Mouse (Mus musculus): ENCODE results near the gene Rnf8. TPM values are rescaled to one million over a fixed set of nuclear protein-coding genes. Genes with fewer than 3 reads are reported as not detected.
A peak's percentile ranks its signal among the peaks of the same experiment; 100 is the strongest.
"Not testable (repeated sequence)": the region's sequence is repeated elsewhere in the genome, so short reads cannot be mapped to it uniquely, and the experiment has no call there.

Rnf8 gene
- polyA plus RNA-seq, 1 experiment from 2014 or later: 129 TPM

DNA sequence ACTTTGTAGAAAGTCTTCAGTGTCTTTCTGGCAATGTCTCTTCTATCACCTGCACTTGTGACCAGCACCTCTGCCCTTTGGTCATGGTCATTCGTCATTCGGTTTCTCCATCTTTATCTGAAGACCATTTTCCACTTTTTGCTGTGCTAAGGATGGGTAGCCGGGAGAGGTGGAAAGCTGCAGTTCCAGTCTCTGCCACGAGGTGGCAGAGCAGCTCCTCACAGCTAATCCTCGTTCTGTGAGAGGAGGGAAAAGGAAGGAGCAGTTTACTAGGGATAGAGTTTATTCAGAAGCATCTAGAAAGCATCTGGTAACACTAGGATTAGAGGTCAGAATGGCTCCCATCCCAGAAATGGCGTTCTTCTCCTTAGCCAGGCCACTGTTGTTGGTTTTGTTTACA, 11.3 kb upstream of the Rnf8 start:
- ATAC-seq (replicated peaks; ENCODE audit: insufficient number of reproducible peaks, low FRiP score, low TSS enrichment, low read depth): no peak; the same call in 1 of the 2 replicates
- Histone ChIP-seq H3K36me3 (replicated peaks; ENCODE audit: control insufficient read depth, insufficient read depth, low read depth, low read length) (no peaks in the 10 kb centered on the region; the same call in none of the 2 replicates), H3K4me2 (ENCODE audit: low read depth, low read length) (no peak overlapping the region), H3K4me3 (ENCODE audit: low read depth, low read length) (no peak overlapping the region), H3K27ac (replicated peaks; ENCODE audit: low read depth, low read length) (no peak overlapping the region), H3K9ac (replicated peaks; ENCODE audit: low read length) (no peak overlapping the region), H3K4me1 (ENCODE audit: control insufficient read depth, insufficient read depth, low read length) (no peaks in the 10 kb centered on the region), H3K9me3 (replicated peaks; ENCODE audit: control insufficient read depth, low read length) (no peaks in the 10 kb centered on the region), H3K27me3 (ENCODE audit: control insufficient read depth, insufficient read depth, low read length) (no peaks in the 10 kb centered on the region)
- peak; percentile 82 for DNase-seq (ENCODE audit: low spot score)
- 28% methylated on average over 6 of the region's 6 CpGs for WGBS

DNA sequence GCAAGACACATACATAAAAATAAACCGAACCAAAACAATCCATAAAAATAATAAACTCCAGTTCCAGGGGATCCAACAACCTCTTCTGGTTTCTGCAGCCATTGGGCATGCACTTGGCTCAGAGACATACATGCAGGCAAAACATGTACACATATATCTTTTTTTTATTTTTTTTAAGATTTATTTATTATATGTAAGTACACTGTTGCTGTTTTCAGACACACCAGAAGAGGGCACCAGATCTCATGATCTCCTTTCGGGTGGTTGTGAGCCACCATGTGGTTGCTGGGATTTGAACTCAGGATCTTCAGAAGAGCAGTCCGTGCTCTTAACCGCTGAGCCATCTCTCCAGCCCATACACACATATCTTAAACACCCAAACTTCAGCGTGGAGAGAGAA, 1.1 kb upstream of the Rnf8 start:
- WGBS: 81% methylated on average over 5 of the region's 5 CpGs
- H3K27me3 ChIP-seq (ENCODE audit: control insufficient read depth, insufficient read depth, low read length); ATAC-seq (replicated peaks; ENCODE audit: insufficient number of reproducible peaks, low FRiP score, low TSS enrichment, low read depth); H3K9ac ChIP-seq (replicated peaks; ENCODE audit: low read length); H3K9me3 ChIP-seq (replicated peaks; ENCODE audit: control insufficient read depth, low read length); H3K27ac ChIP-seq (replicated peaks; ENCODE audit: low read depth, low read length); H3K4me1 ChIP-seq (ENCODE audit: control insufficient read depth, insufficient read depth, low read length); DNase-seq (ENCODE audit: low spot score); H3K4me2 ChIP-seq (ENCODE audit: low read depth, low read length); H3K36me3 ChIP-seq (replicated peaks; ENCODE audit: control insufficient read depth, insufficient read depth, low read depth, low read length); H3K4me3 ChIP-seq (ENCODE audit: low read depth, low read length): not testable (repeated sequence)

DNA sequence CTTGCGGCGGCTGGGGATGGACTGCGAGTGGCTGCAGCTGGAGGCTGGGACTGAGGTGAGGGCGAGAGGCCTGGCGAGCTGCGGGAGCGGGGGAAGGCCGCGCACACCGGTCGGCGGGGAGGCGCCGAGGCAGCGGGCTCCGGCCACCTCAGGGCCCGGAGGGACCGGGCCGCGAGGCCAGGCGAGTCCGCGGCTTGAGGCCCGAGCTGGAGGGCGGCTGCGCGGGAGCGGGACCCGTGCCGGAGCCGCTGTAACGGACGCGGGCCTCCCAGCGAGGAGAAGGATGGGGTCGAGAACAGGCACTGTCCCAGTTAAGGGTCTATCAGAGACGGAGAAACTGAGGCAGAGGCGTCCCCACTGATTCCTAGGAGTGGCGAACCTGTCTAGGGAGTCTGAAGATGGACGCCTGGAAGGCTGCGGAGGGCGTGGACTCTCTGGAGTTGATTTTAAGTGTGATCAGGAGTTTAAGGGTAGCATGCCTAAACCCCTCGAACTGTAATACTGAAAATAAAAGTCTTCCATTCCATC, 498 bp downstream of the Rnf8 start:
- peak overlapping the region; percentile 87 for H3K4me2 ChIP-seq (ENCODE audit: low read depth, low read length)
- H3K4me3 ChIP-seq (ENCODE audit: low read depth, low read length): peak overlapping the region; percentile 94
- WGBS: under 1% methylated on average over 43 of the region's 43 CpGs
- peaks cover 5% of the 10 kb centered on the region for H3K36me3 ChIP-seq (replicated peaks; ENCODE audit: control insufficient read depth, insufficient read depth, low read depth, low read length)
- H3K9ac ChIP-seq (replicated peaks; ENCODE audit: low read length): peak overlapping the region; percentile 96
- peak overlapping the region; percentile 92 for H3K27ac ChIP-seq (replicated peaks; ENCODE audit: low read depth, low read length)
- ATAC-seq (replicated peaks; ENCODE audit: insufficient number of reproducible peaks, low FRiP score, low TSS enrichment, low read depth): 0 out of 2 replicates have a peak, but pooled peaks have one; percentile 5
- no peaks in the 10 kb centered on the region for H3K27me3 ChIP-seq (ENCODE audit: control insufficient read depth, insufficient read depth, low read length)
- H3K4me1 ChIP-seq (ENCODE audit: control insufficient read depth, insufficient read depth, low read length): no peaks in the 10 kb centered on the region
- peak; percentile 21 for DNase-seq (ENCODE audit: low spot score)
- no peaks in the 10 kb centered on the region for H3K9me3 ChIP-seq (replicated peaks; ENCODE audit: control insufficient read depth, low read length)

DNA sequence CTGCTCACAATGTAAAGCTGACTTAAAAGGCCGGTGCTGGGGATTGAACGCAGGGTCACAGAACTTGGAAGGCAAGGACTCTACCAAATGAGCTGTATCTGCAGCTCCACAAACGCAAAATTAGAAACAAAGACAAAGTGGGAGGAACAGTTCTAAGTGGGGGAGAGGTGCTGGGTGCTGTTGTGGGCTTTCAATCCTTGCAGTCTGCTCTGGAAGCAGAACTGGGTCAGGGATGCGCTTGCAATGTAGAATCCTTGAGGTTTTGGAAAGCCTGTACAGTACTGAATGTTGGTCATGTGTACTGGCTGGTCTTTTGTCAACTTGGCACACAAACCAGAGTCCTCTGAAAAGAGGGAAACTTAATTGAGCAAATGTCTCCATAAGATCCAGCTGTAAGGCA, 1.0 kb downstream of the Rnf8 start:
- DNase-seq (ENCODE audit: low spot score): peak; percentile 4

DNA sequence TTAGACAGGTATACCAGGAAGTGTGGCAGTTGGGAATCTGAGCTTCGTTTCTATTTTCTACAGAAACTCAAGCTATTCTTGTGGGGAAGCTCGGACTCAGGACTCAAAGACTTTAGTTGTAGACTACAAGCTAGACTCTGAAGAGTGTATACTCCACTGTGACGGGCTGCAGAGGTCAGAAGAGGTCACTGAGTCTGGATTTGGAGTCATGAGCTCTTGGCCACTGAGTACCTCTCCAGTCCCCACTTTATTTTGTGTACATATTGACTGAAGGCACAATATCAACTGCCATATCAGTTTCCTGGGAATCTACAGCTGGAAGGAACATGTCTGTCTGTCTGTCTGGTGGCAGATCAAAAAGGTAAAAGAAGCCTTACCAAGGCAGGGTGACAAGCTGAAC, 4.6 kb downstream of the Rnf8 start:
- Histone ChIP-seq H3K36me3 (replicated peaks; ENCODE audit: control insufficient read depth, insufficient read depth, low read depth, low read length) (peaks cover 11% of the 10 kb centered on the region), H3K4me1 (ENCODE audit: control insufficient read depth, insufficient read depth, low read length) (no peaks in the 10 kb centered on the region), H3K9me3 (replicated peaks; ENCODE audit: control insufficient read depth, low read length) (no peaks in the 10 kb centered on the region), H3K27ac (replicated peaks; ENCODE audit: low read depth, low read length) (no peak overlapping the region), H3K4me3 (ENCODE audit: low read depth, low read length) (no peak overlapping the region), H3K4me2 (ENCODE audit: low read depth, low read length) (no peak overlapping the region), H3K27me3 (ENCODE audit: control insufficient read depth, insufficient read depth, low read length) (no peaks in the 10 kb centered on the region), H3K9ac (replicated peaks; ENCODE audit: low read length) (no peak overlapping the region)
- no peak for DNase-seq (ENCODE audit: low spot score)
- WGBS: 82% methylated on average over 3 of the region's 3 CpGs
- no peak for ATAC-seq (replicated peaks; ENCODE audit: insufficient number of reproducible peaks, low FRiP score, low TSS enrichment, low read depth)

More for the DNA sequence above, 1.0 kb downstream of the Rnf8 start:
- no peak for ATAC-seq (replicated peaks; ENCODE audit: insufficient number of reproducible peaks, low FRiP score, low TSS enrichment, low read depth)
- Histone ChIP-seq H3K9ac (replicated peaks; ENCODE audit: low read length) (peak overlapping the region; percentile 96), H3K4me3 (ENCODE audit: low read depth, low read length) (peak overlapping the region; percentile 94), H3K9me3 (replicated peaks; ENCODE audit: control insufficient read depth, low read length) (no peaks in the 10 kb centered on the region), H3K27me3 (ENCODE audit: control insufficient read depth, insufficient read depth, low read length) (no peaks in the 10 kb centered on the region), H3K36me3 (replicated peaks; ENCODE audit: control insufficient read depth, insufficient read depth, low read depth, low read length) (peaks cover 5% of the 10 kb centered on the region), H3K4me1 (ENCODE audit: control insufficient read depth, insufficient read depth, low read length) (no peaks in the 10 kb centered on the region), H3K27ac (replicated peaks; ENCODE audit: low read depth, low read length) (no peak overlapping the region), H3K4me2 (ENCODE audit: low read depth, low read length) (peak overlapping the region; percentile 87)
- WGBS: 12% methylated on average over 4 of the region's 4 CpGs

DNA sequence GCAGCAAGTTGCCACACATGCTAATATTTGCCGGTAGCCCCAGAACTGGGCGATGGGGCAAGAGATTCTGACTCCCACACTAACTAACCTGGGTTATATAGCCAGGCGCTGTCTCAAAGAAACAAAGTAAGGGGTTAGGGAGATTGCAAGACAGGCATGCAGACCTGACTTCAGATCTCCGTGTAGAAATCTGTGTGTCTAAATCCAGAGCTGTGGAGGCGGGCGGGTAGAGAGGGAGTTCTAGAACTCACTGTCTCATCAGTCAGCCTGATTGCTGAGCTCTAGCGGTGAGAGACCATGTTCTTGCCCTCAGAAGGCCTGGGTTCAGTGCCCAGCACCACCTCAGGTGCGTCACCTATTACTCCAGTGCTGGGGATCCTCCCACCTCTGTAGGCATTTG, 8.9 kb downstream of the Rnf8 start:
- no peak overlapping the region for H3K9ac ChIP-seq (replicated peaks; ENCODE audit: low read length)
- ATAC-seq (replicated peaks; ENCODE audit: insufficient number of reproducible peaks, low FRiP score, low TSS enrichment, low read depth): no peak

DNA sequence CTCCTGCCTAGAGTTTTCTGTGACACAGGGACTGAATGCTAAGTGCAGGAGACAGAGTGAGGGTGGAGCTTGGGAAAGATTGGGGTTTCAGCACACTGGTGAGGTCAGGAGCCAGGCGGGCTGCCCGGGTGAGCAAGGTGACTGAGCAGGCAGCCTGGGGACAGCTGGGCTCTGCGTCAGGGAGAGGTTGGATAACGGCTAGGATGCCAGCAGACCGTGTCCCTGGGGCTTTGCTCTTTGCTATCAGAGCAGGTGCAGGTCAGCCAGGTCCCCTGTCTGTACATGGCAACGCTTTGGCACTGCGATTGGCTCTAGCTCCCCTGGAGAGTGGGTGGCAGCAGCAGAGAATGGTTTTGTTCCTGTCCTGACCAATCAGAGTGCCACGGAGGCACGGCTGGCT, 12.7 kb downstream of the Rnf8 start:
- H3K27ac ChIP-seq (replicated peaks; ENCODE audit: low read depth, low read length): no peak overlapping the region
- no peaks in the 10 kb centered on the region for H3K4me1 ChIP-seq (ENCODE audit: control insufficient read depth, insufficient read depth, low read length)
- WGBS: 90% methylated on average over 9 of the region's 9 CpGs
- ATAC-seq (replicated peaks; ENCODE audit: insufficient number of reproducible peaks, low FRiP score, low TSS enrichment, low read depth): no peak
- DNase-seq (ENCODE audit: low spot score): no peak
- no peak overlapping the region for H3K4me3 ChIP-seq (ENCODE audit: low read depth, low read length)
- no peaks in the 10 kb centered on the region for H3K9me3 ChIP-seq (replicated peaks; ENCODE audit: control insufficient read depth, low read length)
- H3K27me3 ChIP-seq (ENCODE audit: control insufficient read depth, insufficient read depth, low read length): no peaks in the 10 kb centered on the region
- no peak overlapping the region for H3K9ac ChIP-seq (replicated peaks; ENCODE audit: low read length)
- H3K36me3 ChIP-seq (replicated peaks; ENCODE audit: control insufficient read depth, insufficient read depth, low read depth, low read length): peaks cover 9% of the 10 kb centered on the region
- H3K4me2 ChIP-seq (ENCODE audit: low read depth, low read length): no peak overlapping the region

More for the DNA sequence above, 8.9 kb downstream of the Rnf8 start:
- Histone ChIP-seq H3K4me3 (ENCODE audit: low read depth, low read length) (no peak overlapping the region), H3K27ac (replicated peaks; ENCODE audit: low read depth, low read length) (no peak overlapping the region), H3K9me3 (replicated peaks; ENCODE audit: control insufficient read depth, low read length) (no peaks in the 10 kb centered on the region), H3K27me3 (ENCODE audit: control insufficient read depth, insufficient read depth, low read length) (no peaks in the 10 kb centered on the region), H3K4me1 (ENCODE audit: control insufficient read depth, insufficient read depth, low read length) (no peaks in the 10 kb centered on the region), H3K36me3 (replicated peaks; ENCODE audit: control insufficient read depth, insufficient read depth, low read depth, low read length) (peaks cover 12% of the 10 kb centered on the region), H3K4me2 (ENCODE audit: low read depth, low read length) (no peak overlapping the region)
- WGBS: 94% methylated on average over 8 of the region's 8 CpGs
- no peak for DNase-seq (ENCODE audit: low spot score)

DNA sequence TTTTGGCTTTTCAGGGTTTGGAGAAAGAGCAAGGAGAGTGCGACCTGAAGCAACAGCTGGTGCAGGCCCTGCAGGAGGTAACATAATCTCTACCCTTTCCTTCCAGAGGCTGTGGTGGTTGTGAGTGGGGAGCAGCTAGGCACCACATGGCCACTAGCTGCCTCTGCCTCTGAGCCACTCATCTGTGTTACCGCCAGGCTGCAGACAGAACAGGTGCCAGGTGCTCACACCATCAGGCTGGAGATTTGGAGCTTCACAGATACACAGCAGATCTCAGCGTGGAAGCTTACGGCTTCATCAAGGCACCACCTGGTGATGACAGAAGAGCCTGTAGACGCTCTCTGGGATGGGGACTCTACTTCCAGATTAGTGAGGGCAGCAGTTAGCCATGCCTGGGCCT, 14.4 kb downstream of the Rnf8 start:
- peaks cover 3% of the 10 kb centered on the region; the same call in 1 of the 2 replicates for H3K36me3 ChIP-seq (replicated peaks; ENCODE audit: control insufficient read depth, insufficient read depth, low read depth, low read length)
- no peak overlapping the region for H3K9ac ChIP-seq (replicated peaks; ENCODE audit: low read length)
- H3K27me3 ChIP-seq (ENCODE audit: control insufficient read depth, insufficient read depth, low read length): no peaks in the 10 kb centered on the region
- H3K4me2 ChIP-seq (ENCODE audit: low read depth, low read length): no peak overlapping the region
- 94% methylated on average over 5 of the region's 5 CpGs for WGBS
- H3K4me3 ChIP-seq (ENCODE audit: low read depth, low read length): no peak overlapping the region
- no peak for ATAC-seq (replicated peaks; ENCODE audit: insufficient number of reproducible peaks, low FRiP score, low TSS enrichment, low read depth)
- DNase-seq (ENCODE audit: low spot score): no peak
- no peak overlapping the region for H3K27ac ChIP-seq (replicated peaks; ENCODE audit: low read depth, low read length)
- H3K4me1 ChIP-seq (ENCODE audit: control insufficient read depth, insufficient read depth, low read length): no peaks in the 10 kb centered on the region
- no peaks in the 10 kb centered on the region for H3K9me3 ChIP-seq (replicated peaks; ENCODE audit: control insufficient read depth, low read length)

Measured in embryonic facial prominence, embryonic 11.5 days (tissue).